Mouse (Mus musculus) Patski (cell line): ENCODE measurements around the gene Prkcb. TPM values are rescaled to one million over a fixed set of nuclear protein-coding genes. Genes with fewer than 3 reads are reported as not detected.

Source experiments
- ATAC-seq: fragments of 100-300 bp; one replicate; pipeline ENCODE4 v1.8.0; 2021
- CTCF ChIA-PET: fragments of 350-600 bp; sonication (Branson Sonifier 250); formaldehyde crosslinking; loops from one replicate; lab custom pipeline; 2022; ENCODE audit warnings: inconsistent platforms; lab: Charles Lee
- POLR2A ChIA-PET: fragments of 350-600 bp; sonication (Branson Sonifier 250); formaldehyde crosslinking; loops from one replicate; lab custom pipeline; 2022; ENCODE audit warnings: antibody characterized with exemption, inconsistent platforms; lab: Charles Lee
- DNase-seq: peaks from one replicate; pipeline ENCODE4 v3.0.0-alpha.2; 2011; ENCODE audit warnings: low read depth, low spot score
- H3K27me3 ChIP-seq: fragments of 371-371 bp; one replicate; pipeline ENCODE4 v1.5.1; 2021
- CTCF ChIP-seq: fragments of 100-300 bp; IDR thresholded peaks from one replicate; pipeline ENCODE4 v1.5.1; 2021
- in situ Hi-C: fragments of 300-500 bp; cut with MboI; formaldehyde crosslinking; loops from 3 replicates; pipeline ENCODE4 v1.11.1; 2018; ENCODE audit warnings: low pct_unique_long_range_greater_than_20kb, mixed read lengths
- polyA plus RNA-seq: library from polyadenylated mRNA; unstranded; gene quantifications from one replicate; pipeline ENCODE4 v1.2.3, GENCODE M21; 2021

Gene Prkcb
- polyA plus RNA-seq, 1 experiment from 2014 or later, result not detected

GRCm38 (mm10) chr7:122317485-122317884 lies 28.9 kb downstream of the Prkcb start:
- TF ChIP-seq CTCF, result no peak
- H3K27me3 ChIP-seq, result no peaks in the 10 kb centered on the region
- no peak for ATAC-seq
- no peak for DNase-seq
- ChIA-PET CTCF (interaction anchor here (1.5 kb wide), 1 partner anchor 11 kb away, joined by 3 read pairs; no protein-coding TSS in a partner anchor), POLR2A (interaction anchor here (0.7 kb wide), 2 partner anchors 18 to 606 kb away, joined by 4 to 7 read pairs; no protein-coding TSS in a partner anchor)
- in situ Hi-C loops, result no loop called here

- in situ Hi-C loops, result no loop called here
- no peak for DNase-seq
- no peak for ATAC-seq
- ChIA-PET POLR2A (no interaction called here), CTCF (no interaction called here)
- no peak for TF ChIP-seq CTCF
- peaks cover 4% of the 10 kb centered on the region for H3K27me3 ChIP-seq
Measured at GRCm38 (mm10) chr7:122319566-122319965, 31.0 kb downstream of the Prkcb start.

- in situ Hi-C loops, result no loop called here
- no peak for DNase-seq
- TF ChIP-seq CTCF, result no peak
- CTCF ChIA-PET, result interaction anchor here (1.3 kb wide), 1 partner anchor 45 kb away, joined by 3 read pairs; no protein-coding TSS in a partner anchor
- ATAC-seq, result no peak
- peaks cover 4% of the 10 kb centered on the region for H3K27me3 ChIP-seq
- POLR2A ChIA-PET, result no interaction called here
Measured at GRCm38 (mm10) chr7:122320843-122321544, 32.4 kb downstream of the Prkcb start.

GRCm38 (mm10) chr7:122322038-122322690 lies 33.6 kb downstream of the Prkcb start:
- peaks cover 4% of the 10 kb centered on the region for H3K27me3 ChIP-seq
- DNase-seq (no peak), ATAC-seq (no peak)
- ChIA-PET CTCF (no interaction called here), POLR2A (no interaction called here)
- in situ Hi-C loops, result no loop called here
- no peak for TF ChIP-seq CTCF

- CTCF ChIA-PET, result no interaction called here
- ATAC-seq (no peak), DNase-seq (no peak)
- in situ Hi-C loops, result no loop called here
- H3K27me3 ChIP-seq, result peaks cover 8% of the 10 kb centered on the region
- POLR2A ChIA-PET, result no interaction called here
- TF ChIP-seq CTCF, result no peak
Measured at GRCm38 (mm10) chr7:122327942-122328341, 39.4 kb downstream of the Prkcb start.

- DNase-seq, result no peak
- peaks cover 9% of the 10 kb centered on the region for H3K27me3 ChIP-seq
- ChIA-PET CTCF (no interaction called here), POLR2A (no interaction called here)
- no peak for TF ChIP-seq CTCF
- no peak for ATAC-seq
- in situ Hi-C loops, result no loop called here
Measured at GRCm38 (mm10) chr7:122328466-122328865, 39.9 kb downstream of the Prkcb start.

- POLR2A ChIA-PET, result no interaction called here
Measured at GRCm38 (mm10) chr7:122329588-122329987, 41.0 kb downstream of the Prkcb start.

GRCm38 (mm10) chr7:122333686-122334085 lies 45.1 kb downstream of the Prkcb start:
- no peak for TF ChIP-seq CTCF
- no peak for DNase-seq
- in situ Hi-C loops, result no loop called here
- no peak for ATAC-seq
- peaks cover 6% of the 10 kb centered on the region for H3K27me3 ChIP-seq
- POLR2A ChIA-PET, result no interaction called here
- CTCF ChIA-PET, result interaction anchor here (1.1 kb wide), 1 partner anchor 21 kb away, joined by 3 read pairs; no protein-coding TSS in a partner anchor

More at GRCm38 (mm10) chr7:122329588-122329987, 41.0 kb downstream of the Prkcb start:
- in situ Hi-C loops, result no loop called here
- CTCF ChIA-PET, result no interaction called here
- H3K27me3 ChIP-seq, result peaks cover 6% of the 10 kb centered on the region
- no peak for TF ChIP-seq CTCF
- ATAC-seq (no peak), DNase-seq (no peak)

GRCm38 (mm10) chr7:122337302-122337701 lies 48.8 kb downstream of the Prkcb start:
- in situ Hi-C loops, result no loop called here
- CTCF ChIA-PET, result no interaction called here
- POLR2A ChIA-PET, result no interaction called here
- TF ChIP-seq CTCF, result no peak
- peaks cover 11% of the 10 kb centered on the region for H3K27me3 ChIP-seq
- ATAC-seq (no peak), DNase-seq (no peak)

GRCm38 (mm10) chr7:122338055-122338454 lies 49.5 kb downstream of the Prkcb start:
- no peak for ATAC-seq

GRCm38 (mm10) chr7:122339476-122339875 lies 50.9 kb downstream of the Prkcb start:
- ATAC-seq (no peak), DNase-seq (no peak)
- no peak for TF ChIP-seq CTCF
- in situ Hi-C loops, result no loop called here
- peaks cover 8% of the 10 kb centered on the region for H3K27me3 ChIP-seq
- POLR2A ChIA-PET, result no interaction called here
- CTCF ChIA-PET, result no interaction called here

More at GRCm38 (mm10) chr7:122338055-122338454, 49.5 kb downstream of the Prkcb start:
- POLR2A ChIA-PET, result no interaction called here
- H3K27me3 ChIP-seq, result peaks cover 6% of the 10 kb centered on the region
- no peak for DNase-seq
- CTCF ChIA-PET, result no interaction called here
- TF ChIP-seq CTCF, result no peak
- in situ Hi-C loops, result no loop called here
